Mouse (Mus musculus) gastrocnemius, adult 8-10 months (tissue): ENCODE data around the gene Retsat. TPM values are rescaled to one million over a fixed set of nuclear protein-coding genes. Genes with fewer than 3 reads are reported as not detected.

Experiments used
- total RNA-seq, 4 experiments: library from RNA; stranded (reverse); gene quantifications; 2 replicates each; pipeline ENCODE4 v1.2.4; 2022

Gene Retsat
- total RNA-seq, 4 experiments from 2014 or later, result 64.4 to 72.3 (median 68.1) TPM

Other genes with a start within 250 kb of the Retsat start
- gene Tmem150a, start 243.0 kb upstream of the Retsat start, total RNA-seq, result 10 to 100 TPM; 16.5 to 24.2 (median 20.8) TPM
- 10 to 100 TPM; 23.5 to 29.8 (median 28.0) TPM for gene Rnf181, start 231.5 kb upstream of the Retsat start, total RNA-seq
- 100 to 1,000 TPM; 103 to 116 (median 107) TPM for gene Vamp5, start 218.0 kb upstream of the Retsat start, total RNA-seq
- gene Vamp8, start 207.8 kb upstream of the Retsat start, total RNA-seq, result 10 to 100 TPM; 37.1 to 47.8 (median 45.0) TPM
- gene Ggcx, start 184.2 kb upstream of the Retsat start, total RNA-seq, result 10 to 100 TPM; 10.3 to 13.5 (median 10.5) TPM
- gene Mat2a, start 158.9 kb upstream of the Retsat start, total RNA-seq, result 100 to 1,000 TPM in 2 of 4 experiments, 10 to 100 TPM in 2; 78.0 to 122 (median 99.0) TPM
- under 1 TPM; 0.29 to 0.61 (median 0.40) TPM for gene Sh2d6, start 76.8 kb upstream of the Retsat start, total RNA-seq
- gene Capg, start 54.1 kb upstream of the Retsat start, total RNA-seq, result 10 to 100 TPM in 1 of 4 experiments, 1 to 10 TPM in 3; 8.5 to 12.4 (median 9.0) TPM
- 1 to 10 TPM; 7.9 to 8.9 (median 8.2) TPM for gene Elmod3, start 62 bp upstream of the Retsat start, total RNA-seq
- 10 to 100 TPM; 24.2 to 28.7 (median 25.4) TPM for gene Tgoln1, start 18.5 kb downstream of the Retsat start, total RNA-seq
- 1 to 10 TPM; 3.0 to 5.0 (median 4.2) TPM for gene Tcf7l1, start 190.8 kb downstream of the Retsat start, total RNA-seq